Mouse (Mus musculus) erythroblast, embryonic 14.5 days (primary cell): ENCODE data around the gene Ppm1h.

Experiments used
- GATA1 ChIP-seq: IDR thresholded peaks from 2 replicates; pipeline ENCODE4 v1.6.1; 2012; ENCODE audit warnings: low read length, inconsistent platforms, mixed read lengths
- TAL1 ChIP-seq: IDR thresholded peaks from 3 replicates; pipeline ENCODE4 v1.6.1; 2012; ENCODE audit warnings: low read length, inconsistent platforms, mixed read lengths

DNA sequence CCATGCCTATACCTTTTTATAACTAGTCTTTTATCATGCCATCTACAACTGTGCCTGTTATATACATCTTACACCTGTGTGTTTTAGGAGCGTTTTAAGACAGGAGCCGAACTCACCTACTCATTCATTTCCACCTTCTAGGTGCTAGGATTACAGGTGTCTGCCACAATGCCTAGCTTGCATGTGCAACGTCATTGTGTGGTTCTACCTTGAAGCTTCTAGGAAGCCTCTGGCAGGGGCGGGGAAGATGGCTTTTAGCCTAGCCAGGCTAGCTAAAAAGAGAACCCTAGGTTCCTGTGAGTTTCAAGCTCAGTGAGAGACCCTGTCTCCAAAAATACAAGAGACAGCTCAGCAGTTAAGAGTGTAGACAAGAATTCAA is 122.2 kb downstream of the Ppm1h start:
- TF ChIP-seq TAL1: no peak
- TF ChIP-seq GATA1: no peak
